Mouse (Mus musculus): ENCODE data around the gene Azin2. TPM values are rescaled to one million over a fixed set of nuclear protein-coding genes. Genes with fewer than 3 reads are reported as not detected.

Gene Azin2
- polyA plus RNA-seq, 1 experiment from 2014 or later = 0.77 TPM

DNA sequence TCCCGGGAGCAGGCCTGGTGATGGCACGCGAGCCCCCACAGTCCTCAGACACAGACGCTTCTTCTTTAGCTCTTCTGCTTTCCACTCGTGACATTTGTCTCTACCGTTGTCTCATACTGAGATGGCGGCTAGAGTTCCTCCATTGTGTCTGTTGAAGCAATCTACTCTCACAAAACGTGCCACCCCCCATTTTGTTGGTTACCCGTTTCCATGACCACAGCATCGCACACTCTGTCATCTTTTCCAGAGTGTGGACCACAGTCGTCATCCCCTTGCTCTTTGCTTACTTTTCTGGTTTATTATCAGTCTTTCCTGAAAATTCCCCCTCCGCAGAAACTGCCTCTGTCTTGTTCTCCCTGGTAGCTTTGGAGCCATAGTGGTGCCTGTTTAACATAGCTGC is 68.1 kb downstream of the Azin2 start:
- no peaks in the 10 kb centered on the region for H3K4me1 ChIP-seq (replicated peaks)
- 61% methylated on average over 12 of the region's 12 CpGs for WGBS (ENCODE audit: insufficient replicate concordance)
- H3K9me3 ChIP-seq (replicated peaks) = no peaks in the 10 kb centered on the region
- no peak overlapping the region for H3K4me2 ChIP-seq
- H3K27ac ChIP-seq (replicated peaks) = no peak overlapping the region
- no peak overlapping the region for H3K9ac ChIP-seq
- ATAC-seq (ENCODE audit: insufficient read depth) = no peak
- H3K4me3 ChIP-seq (replicated peaks) = no peak overlapping the region
- H3K36me3 ChIP-seq (replicated peaks) = no peaks in the 10 kb centered on the region
- H3K27me3 ChIP-seq = 0 out of 2 replicates have a peak, but pooled peaks cover 6% of the 10 kb centered on the region

DNA sequence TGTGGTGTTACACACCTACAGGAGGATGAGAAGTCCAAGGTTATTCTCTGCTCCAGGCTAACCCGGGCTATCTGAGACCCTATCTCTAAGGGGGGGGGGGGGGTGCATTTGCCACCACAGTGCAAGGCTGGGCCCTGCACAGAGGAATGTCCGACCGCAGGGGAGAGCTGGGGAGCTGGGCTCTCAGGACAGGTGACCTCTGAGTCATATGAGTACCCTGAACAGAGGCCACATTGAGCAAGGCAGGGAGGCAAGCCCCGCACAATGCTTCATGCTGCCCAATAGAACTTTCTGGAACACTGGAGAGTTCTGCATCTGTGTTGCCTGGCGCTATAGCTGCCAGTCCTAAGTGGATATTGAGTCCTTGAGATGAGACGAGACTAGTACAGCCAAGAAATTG is 70.1 kb downstream of the Azin2 start:
- 60% methylated on average over 6 of the region's 6 CpGs for whole genome bisulfite sequencing (ENCODE audit: insufficient replicate concordance)
- no peak overlapping the region for H3K27ac ChIP-seq (replicated peaks)
- no peaks in the 10 kb centered on the region for H3K9me3 ChIP-seq (replicated peaks)
- H3K9ac ChIP-seq = no peak overlapping the region
- no peaks in the 10 kb centered on the region for H3K4me1 ChIP-seq (replicated peaks)
- H3K4me2 ChIP-seq = no peak overlapping the region
- ATAC-seq (ENCODE audit: insufficient read depth) = no peak
- no peaks in the 10 kb centered on the region for H3K36me3 ChIP-seq (replicated peaks)
- peaks cover 6% of the 10 kb centered on the region; the same call in 1 of the 2 replicates for H3K27me3 ChIP-seq
- no peak overlapping the region for H3K4me3 ChIP-seq (replicated peaks)

DNA sequence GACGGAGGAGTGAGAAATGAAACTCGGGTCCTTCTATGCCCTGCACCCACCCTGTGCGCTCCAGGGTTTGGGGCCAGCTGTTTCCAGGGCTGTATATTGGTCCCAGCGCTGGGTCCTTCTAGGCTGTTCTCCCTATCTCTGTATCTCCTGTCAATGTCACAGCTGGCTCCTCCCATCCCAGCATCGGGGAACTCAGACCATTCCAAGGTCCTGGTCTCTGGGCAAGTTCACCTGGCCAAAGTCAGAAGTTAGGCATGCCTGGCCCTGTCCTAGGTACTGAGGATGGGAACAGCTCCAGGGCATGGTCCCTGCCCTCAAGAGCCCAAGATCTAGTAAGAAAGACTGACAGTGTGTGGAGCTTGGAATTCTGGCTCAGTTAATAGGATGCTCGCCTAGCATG is 70.5 kb downstream of the Azin2 start:
- H3K27me3 ChIP-seq = peaks cover 8% of the 10 kb centered on the region
- H3K4me3 ChIP-seq (replicated peaks) = no peak overlapping the region
- no peak overlapping the region for H3K27ac ChIP-seq (replicated peaks)
- no peak overlapping the region for H3K9ac ChIP-seq
- no peaks in the 10 kb centered on the region for H3K4me1 ChIP-seq (replicated peaks)
- ATAC-seq (ENCODE audit: insufficient read depth) = no peak
- H3K9me3 ChIP-seq (replicated peaks) = no peaks in the 10 kb centered on the region
- 58% methylated on average over 6 of the region's 6 CpGs for WGBS (ENCODE audit: insufficient replicate concordance)
- no peaks in the 10 kb centered on the region for H3K36me3 ChIP-seq (replicated peaks)
- H3K4me2 ChIP-seq = no peak overlapping the region

GRCm38 (mm10) chr4:128891157-128891556 is 71.1 kb downstream of the Azin2 start:
- Histone ChIP-seq H3K27ac (replicated peaks) (no peak overlapping the region), H3K4me3 (replicated peaks) (no peak overlapping the region), H3K36me3 (replicated peaks) (no peaks in the 10 kb centered on the region), H3K9ac (no peak overlapping the region), H3K4me1 (replicated peaks) (no peaks in the 10 kb centered on the region), H3K27me3 (peaks cover 14% of the 10 kb centered on the region), H3K9me3 (replicated peaks) (no peaks in the 10 kb centered on the region), H3K4me2 (no peak overlapping the region)
- no peak for ATAC-seq (ENCODE audit: insufficient read depth)
- 3% methylated on average over 1 of the region's 1 CpGs for WGBS (ENCODE audit: insufficient replicate concordance)

GRCm38 (mm10) chr4:128889752-128890630 is 72.3 kb downstream of the Azin2 start:
- 53% methylated on average over 12 of the region's 12 CpGs for WGBS (ENCODE audit: insufficient replicate concordance)
- Histone ChIP-seq H3K4me3 (replicated peaks) (no peak overlapping the region), H3K4me1 (replicated peaks) (no peaks in the 10 kb centered on the region), H3K4me2 (no peak overlapping the region), H3K9ac (no peak overlapping the region), H3K27ac (replicated peaks) (no peak overlapping the region), H3K36me3 (replicated peaks) (no peaks in the 10 kb centered on the region), H3K27me3 (peaks cover 26% of the 10 kb centered on the region), H3K9me3 (replicated peaks) (no peaks in the 10 kb centered on the region)
- ATAC-seq (ENCODE audit: insufficient read depth) = no peak

DNA sequence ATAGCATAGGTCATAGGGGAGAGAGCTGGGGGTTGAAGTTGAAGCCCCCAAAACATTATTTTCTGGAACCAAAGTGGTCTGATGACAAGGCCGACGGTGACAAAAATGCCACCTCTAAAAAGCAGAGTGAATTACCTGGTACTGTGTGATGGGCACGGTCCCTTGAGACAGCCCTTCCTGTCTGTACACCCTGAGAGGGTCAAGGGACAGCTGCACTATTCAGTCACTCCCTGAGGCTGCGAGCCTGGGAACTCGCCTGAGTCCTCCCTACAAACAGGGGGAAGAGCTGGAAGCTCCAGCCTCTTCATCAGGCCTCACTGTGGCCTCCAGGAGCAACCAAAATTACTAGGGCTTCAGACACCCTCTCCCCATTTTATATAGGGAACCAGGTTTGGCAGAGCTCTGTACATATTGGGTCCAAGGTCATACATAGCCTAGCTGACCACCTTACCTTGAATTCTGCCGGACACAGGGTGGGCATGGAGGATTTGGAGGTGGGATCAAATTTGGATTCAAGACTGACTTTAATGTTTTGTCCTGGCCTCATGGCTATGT is 73.7 kb downstream of the Azin2 start:
- Histone ChIP-seq H3K4me1 (replicated peaks) (peaks cover 10% of the 10 kb centered on the region), H3K9ac (no peak overlapping the region), H3K9me3 (replicated peaks) (no peaks in the 10 kb centered on the region), H3K36me3 (replicated peaks) (no peaks in the 10 kb centered on the region), H3K27me3 (peaks cover 41% of the 10 kb centered on the region), H3K4me2 (no peak overlapping the region), H3K27ac (replicated peaks) (no peak overlapping the region), H3K4me3 (replicated peaks) (no peak overlapping the region)
- WGBS (ENCODE audit: insufficient replicate concordance) = 67% methylated on average over 6 of the region's 6 CpGs
- no peak for ATAC-seq (ENCODE audit: insufficient read depth)

DNA sequence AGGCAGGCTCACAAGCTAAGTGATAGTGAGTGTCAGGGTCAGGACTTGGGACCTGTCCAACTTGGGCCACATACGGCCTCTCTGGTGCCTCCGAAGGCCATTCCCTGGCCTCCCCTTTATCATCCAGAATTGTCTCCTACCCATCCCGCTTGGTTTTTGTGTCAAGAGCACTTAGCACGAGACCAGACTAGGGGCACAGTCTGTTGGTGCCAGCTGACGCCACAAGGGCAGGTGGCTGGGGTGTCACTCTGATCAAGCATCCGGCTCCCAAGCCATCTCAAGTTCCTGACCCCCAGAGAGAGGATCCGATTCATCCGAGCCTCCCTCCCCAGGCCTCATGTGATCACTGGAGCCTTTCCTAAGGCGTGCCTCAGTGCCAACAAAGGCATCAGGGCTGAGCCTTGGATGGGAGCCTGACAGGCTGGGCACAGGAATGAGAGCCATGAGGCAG is 74.6 kb downstream of the Azin2 start:
- Histone ChIP-seq H3K36me3 (replicated peaks) (no peaks in the 10 kb centered on the region), H3K9me3 (replicated peaks) (no peaks in the 10 kb centered on the region), H3K4me1 (replicated peaks) (peaks cover 14% of the 10 kb centered on the region), H3K27ac (replicated peaks) (no peak overlapping the region), H3K4me2 (no peak overlapping the region), H3K27me3 (peaks cover 46% of the 10 kb centered on the region), H3K9ac (no peak overlapping the region), H3K4me3 (replicated peaks) (no peak overlapping the region)
- 59% methylated on average over 9 of the region's 9 CpGs for WGBS (ENCODE audit: insufficient replicate concordance)
- ATAC-seq (ENCODE audit: insufficient read depth) = no peak

GRCm38 (mm10) chr4:128887026-128887425 is 75.2 kb downstream of the Azin2 start:
- ATAC-seq (ENCODE audit: insufficient read depth) = no peak
- Histone ChIP-seq H3K27ac (replicated peaks) (no peak overlapping the region), H3K9me3 (replicated peaks) (no peaks in the 10 kb centered on the region), H3K4me3 (replicated peaks) (no peak overlapping the region), H3K4me2 (no peak overlapping the region), H3K9ac (no peak overlapping the region), H3K36me3 (replicated peaks) (no peaks in the 10 kb centered on the region), H3K4me1 (replicated peaks) (peaks cover 14% of the 10 kb centered on the region), H3K27me3 (peaks cover 49% of the 10 kb centered on the region)
- 74% methylated on average over 10 of the region's 10 CpGs for WGBS (ENCODE audit: insufficient replicate concordance)

DNA sequence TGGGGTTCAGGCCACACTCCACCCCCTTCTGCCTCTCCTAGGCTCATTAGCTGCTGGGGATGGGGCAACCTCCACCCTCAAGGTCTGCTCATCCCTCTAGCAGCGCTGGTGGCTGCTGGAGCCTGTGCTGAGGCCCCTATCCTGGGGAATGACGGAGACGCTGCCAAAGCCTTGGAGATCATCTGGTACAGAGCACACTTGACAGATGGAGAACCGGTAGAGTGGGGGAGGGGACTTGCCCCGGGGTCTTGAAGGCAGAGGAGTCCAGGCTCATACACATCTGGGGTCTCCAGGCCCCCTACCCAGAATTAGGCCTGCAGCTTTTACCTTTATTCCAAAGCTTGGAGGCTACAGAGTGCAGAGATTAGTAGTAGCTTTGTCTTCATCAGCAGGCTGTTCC is 75.7 kb downstream of the Azin2 start:
- H3K9ac ChIP-seq = no peak overlapping the region
- no peak for ATAC-seq (ENCODE audit: insufficient read depth)
- 55% methylated on average over 5 of the region's 5 CpGs for whole genome bisulfite sequencing (ENCODE audit: insufficient replicate concordance)
- H3K4me2 ChIP-seq = no peak overlapping the region
- no peak overlapping the region for H3K4me3 ChIP-seq (replicated peaks)
- no peaks in the 10 kb centered on the region for H3K36me3 ChIP-seq (replicated peaks)
- H3K27me3 ChIP-seq = peaks cover 54% of the 10 kb centered on the region
- no peak overlapping the region for H3K27ac ChIP-seq (replicated peaks)
- no peaks in the 10 kb centered on the region for H3K9me3 ChIP-seq (replicated peaks)
- peaks cover 14% of the 10 kb centered on the region for H3K4me1 ChIP-seq (replicated peaks)

- WGBS (ENCODE audit: insufficient replicate concordance) = 71% methylated on average over 8 of the region's 8 CpGs
- Histone ChIP-seq H3K27ac (replicated peaks) (no peak overlapping the region), H3K9me3 (replicated peaks) (no peaks in the 10 kb centered on the region), H3K9ac (no peak overlapping the region), H3K27me3 (peaks cover 64% of the 10 kb centered on the region), H3K4me2 (no peak overlapping the region), H3K4me3 (replicated peaks) (no peak overlapping the region), H3K36me3 (replicated peaks) (no peaks in the 10 kb centered on the region), H3K4me1 (replicated peaks) (peaks cover 14% of the 10 kb centered on the region)
- ATAC-seq (ENCODE audit: insufficient read depth) = no peak
These were observed 76.7 kb downstream of the Azin2 start for GRCm38 (mm10) chr4:128885540-128885939.

DNA sequence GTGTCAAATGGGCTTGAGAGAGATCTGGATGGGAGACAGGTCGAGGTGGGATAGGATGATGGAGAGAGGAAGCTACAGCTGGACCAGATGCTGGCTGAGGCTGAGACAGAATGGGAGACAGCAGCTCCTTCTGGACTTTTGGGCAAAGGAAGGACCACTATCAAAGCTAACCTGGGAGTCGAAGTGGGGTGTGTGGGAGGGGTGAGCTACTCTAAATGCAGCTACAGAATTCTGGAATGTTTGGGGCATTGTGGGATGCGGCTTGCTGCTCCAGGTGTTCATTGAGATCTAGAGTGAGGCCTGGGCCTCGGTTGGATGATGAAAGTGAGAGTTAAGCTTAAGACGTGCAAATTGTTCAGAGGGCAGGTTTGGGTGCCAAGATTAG is 77.5 kb downstream of the Azin2 start:
- Histone ChIP-seq H3K9ac (no peak overlapping the region), H3K27me3 (peaks cover 71% of the 10 kb centered on the region), H3K4me1 (replicated peaks) (peaks cover 14% of the 10 kb centered on the region), H3K4me2 (peak overlapping the region; percentile 88), H3K9me3 (replicated peaks) (no peaks in the 10 kb centered on the region), H3K4me3 (replicated peaks) (peak overlapping the region; percentile 60), H3K27ac (replicated peaks) (no peak overlapping the region), H3K36me3 (replicated peaks) (no peaks in the 10 kb centered on the region)
- 48% methylated on average over 5 of the region's 5 CpGs for WGBS (ENCODE audit: insufficient replicate concordance)
- ATAC-seq (ENCODE audit: insufficient read depth) = no peak

Measured in liver, embryonic 15.5 days (tissue).